Mouse (Mus musculus) neural tube, embryonic 14.5 days (tissue): ENCODE data around the gene Lbhd1. TPM values are rescaled to one million over a fixed set of nuclear protein-coding genes. Genes with fewer than 3 reads are reported as not detected.
"Not testable (repeated sequence)": the region's sequence is repeated elsewhere in the genome, so short reads cannot be mapped to it uniquely, and the experiment has no call there.

Experiments
- ATAC-seq: fragments of 200-750 bp; cut with Nextera tagmentation; 2 replicates; pipeline ENCODE4 v1.8.0; 2017; ENCODE audit warnings: low read depth, mild to moderate bottlenecking, moderate TSS enrichment, moderate library complexity
- H3K27ac ChIP-seq: fragments of 300-500 bp; sonication (generic); 2 replicates; pipeline ENCODE4 v1.5.1; 2014; ENCODE audit warnings: low read depth, mild to moderate bottlenecking, control low read depth, low read length, moderate library complexity, mixed read lengths
- H3K27me3 ChIP-seq: fragments of 300-500 bp; sonication (generic); 2 replicates; pipeline ENCODE4 v1.6.1; 2014; ENCODE audit warnings: low read length; ENCODE audit not compliant: control insufficient read depth, insufficient read depth
- H3K36me3 ChIP-seq: fragments of 300-500 bp; sonication (generic); 2 replicates; pipeline ENCODE4 v1.6.1; 2014; ENCODE audit warnings: low read length, mixed read lengths; ENCODE audit not compliant: control insufficient read depth, insufficient read depth
- H3K4me1 ChIP-seq: fragments of 300-500 bp; sonication (generic); 2 replicates; pipeline ENCODE4 v1.6.1; 2014; ENCODE audit warnings: low read length; ENCODE audit not compliant: control insufficient read depth, insufficient read depth
- H3K4me2 ChIP-seq: fragments of 300-500 bp; sonication (generic); 2 replicates; pipeline ENCODE4 v1.6.1; 2014; ENCODE audit warnings: mild to moderate bottlenecking, low read depth, low read length, control low read depth
- H3K4me3 ChIP-seq: fragments of 300-500 bp; sonication (generic); 2 replicates; pipeline ENCODE4 v1.5.1; 2014; ENCODE audit warnings: low read depth, low read length, control low read depth, mixed read lengths
- H3K9ac ChIP-seq: fragments of 300-500 bp; sonication (generic); replicated peaks from 2 replicates; pipeline ENCODE4 v1.6.1; 2014; ENCODE audit warnings: low read depth, mild to moderate bottlenecking, control low read depth, low read length, mixed read lengths
- H3K9me3 ChIP-seq: fragments of 300-500 bp; sonication (generic); 2 replicates; pipeline ENCODE4 v1.6.1; 2016; ENCODE audit warnings: low read length; ENCODE audit not compliant: control insufficient read depth
- WGBS: fragments of 180-500 bp; shearing (Covaris S2); extraction: QIAGEN DNeasy Blood & Tissue Kit; methylation state at CpG from one replicate; pipeline ENCODE4 v1.1.7; 2014; 5-methylcytosine and 5-hydroxymethylcytosine counted together
- polyA plus RNA-seq: library from polyadenylated mRNA; unstranded; fragments of >200 nt; fragmentation: Nextera tagmentation; extraction: Ambion mirVana; gene quantifications from 2 replicates; pipeline ENCODE4 v1.2.1, GENCODE M21; 2014

Gene Lbhd1
- polyA plus RNA-seq, 1 experiment from 2014 or later, result 31.7 TPM

- 95% methylated on average over 3 of the region's 3 CpGs for WGBS
- Histone ChIP-seq H3K4me1 (peaks cover 11% of the 10 kb centered on the region), H3K36me3 (peaks cover 20% of the 10 kb centered on the region)
- not testable (repeated sequence) for H3K9ac ChIP-seq, H3K27ac ChIP-seq, ATAC-seq, H3K4me3 ChIP-seq, H3K4me2 ChIP-seq, H3K9me3 ChIP-seq, H3K27me3 ChIP-seq
Measured at GRCm38 (mm10) chr19:8870381-8870780, 13.2 kb upstream of the Lbhd1 start.

GRCm38 (mm10) chr19:8870838-8871237, 12.7 kb upstream of the Lbhd1 start:
- Histone ChIP-seq H3K4me3 (peak overlapping the region; percentile 98), H3K9me3 (no peaks in the 10 kb centered on the region), H3K36me3 (peaks cover 25% of the 10 kb centered on the region), H3K27ac (peak overlapping the region; percentile 78), H3K27me3 (no peaks in the 10 kb centered on the region; the same call in 1 of the 2 replicates), H3K4me2 (peak overlapping the region; percentile 90), H3K9ac (peak overlapping the region; percentile 97), H3K4me1 (peaks cover 11% of the 10 kb centered on the region)
- WGBS, result 61% methylated on average over 9 of the region's 9 CpGs
- ATAC-seq, result peak; percentile 33

GRCm38 (mm10) chr19:8871267-8872186, 12.0 kb upstream of the Lbhd1 start, which contains the start of gene Ubxn1:
Gene Ubxn1 (plus strand): TSS chr19:8871496.
- Histone ChIP-seq H3K9ac (peak within 1 kb of the TSS; percentile 97), H3K36me3 (peaks cover 30% of the 10 kb centered on the region), H3K27ac (peak within 1 kb of the TSS; percentile 78), H3K4me3 (peak within 1 kb of the TSS; percentile 98), H3K9me3 (no peaks in the 10 kb centered on the region), H3K4me2 (peak within 1 kb of the TSS; percentile 90), H3K4me1 (peaks cover 11% of the 10 kb centered on the region), H3K27me3 (no peaks in the 10 kb centered on the region; the same call in 1 of the 2 replicates)
- peak; percentile 98 for ATAC-seq
- WGBS, result under 1% methylated on average over 56 of the region's 59 CpGs

- no peak for ATAC-seq
- 80% methylated on average over 10 of the region's 10 CpGs for WGBS
- no peak overlapping the region for H3K27ac ChIP-seq
- no peaks in the 10 kb centered on the region for H3K9me3 ChIP-seq
- peaks cover 34% of the 10 kb centered on the region for H3K36me3 ChIP-seq
- H3K4me3 ChIP-seq, result peak overlapping the region; percentile 98
- peak overlapping the region; percentile 90 for H3K4me2 ChIP-seq
- H3K9ac ChIP-seq, result peak overlapping the region; percentile 97
- no peaks in the 10 kb centered on the region; the same call in 1 of the 2 replicates for H3K27me3 ChIP-seq
- peaks cover 11% of the 10 kb centered on the region for H3K4me1 ChIP-seq
Measured at GRCm38 (mm10) chr19:8872266-8872840, 11.2 kb upstream of the Lbhd1 start.

GRCm38 (mm10) chr19:8875031-8875430, 8.5 kb upstream of the Lbhd1 start:
- Histone ChIP-seq H3K4me1 (peaks cover 19% of the 10 kb centered on the region), H3K36me3 (peaks cover 34% of the 10 kb centered on the region), H3K9me3 (no peaks in the 10 kb centered on the region), H3K9ac (no peak overlapping the region), H3K27ac (no peak overlapping the region), H3K4me3 (no peak overlapping the region), H3K4me2 (no peak overlapping the region), H3K27me3 (no peaks in the 10 kb centered on the region; the same call in 1 of the 2 replicates)
- WGBS, result 95% methylated on average over 7 of the region's 7 CpGs
- ATAC-seq, result no peak

- peak within 1 kb of the TSS; percentile 85 for H3K27ac ChIP-seq
- H3K36me3 ChIP-seq, result peaks cover 12% of the 10 kb centered on the region
- under 1% methylated on average over 42 of the region's 42 CpGs for WGBS
- peak; percentile 97 for ATAC-seq
- peaks cover 10% of the 10 kb centered on the region; the same call in 1 of the 2 replicates for H3K4me1 ChIP-seq
- no peaks in the 10 kb centered on the region for H3K27me3 ChIP-seq
- peak within 1 kb of the TSS; percentile 82 for H3K9ac ChIP-seq
- H3K4me2 ChIP-seq, result peak within 1 kb of the TSS; percentile 91
- H3K9me3 ChIP-seq, result no peaks in the 10 kb centered on the region
- H3K4me3 ChIP-seq, result peak within 1 kb of the TSS; percentile 76
Measured at GRCm38 (mm10) chr19:8880311-8881033, 3.1 kb upstream of the Lbhd1 start, which contains the start of gene Uqcc3. Gene Uqcc3 (minus strand): TSS chr19:8880923.

GRCm38 (mm10) chr19:8881034-8881392, 2.5 kb upstream of the Lbhd1 start:
- Histone ChIP-seq H3K36me3 (0 out of 2 replicates have a peak, but pooled peaks cover 8% of the 10 kb centered on the region), H3K9ac (peak overlapping the region; percentile 25; the same call in 1 of the 2 replicates), H3K4me2 (peak overlapping the region; percentile 91), H3K27me3 (no peaks in the 10 kb centered on the region), H3K27ac (peak overlapping the region; percentile 85; the same call in 1 of the 2 replicates), H3K4me3 (peak overlapping the region; percentile 76), H3K9me3 (no peaks in the 10 kb centered on the region), H3K4me1 (peaks cover 10% of the 10 kb centered on the region; the same call in 1 of the 2 replicates)
- 10% methylated on average over 3 of the region's 3 CpGs for WGBS
- no peak for ATAC-seq

GRCm38 (mm10) chr19:8886916-8887584, 3.5 kb downstream of the Lbhd1 start:
- H3K4me3 ChIP-seq, result no peak overlapping the region
- H3K9ac ChIP-seq, result no peak overlapping the region
- no peaks in the 10 kb centered on the region for H3K9me3 ChIP-seq
- H3K27ac ChIP-seq, result no peak overlapping the region
- ATAC-seq, result no peak
- no peak overlapping the region for H3K4me2 ChIP-seq
- WGBS, result 54% methylated on average over 1 of the region's 1 CpGs
- H3K27me3 ChIP-seq, result no peaks in the 10 kb centered on the region
- H3K36me3 ChIP-seq, result 0 out of 2 replicates have a peak, but pooled peaks cover 3% of the 10 kb centered on the region
- peaks cover 9% of the 10 kb centered on the region for H3K4me1 ChIP-seq
